Mouse (Mus musculus) adrenal gland, postnatal 14 days (tissue): ENCODE measurements around the gene Mlec. TPM values are rescaled to one million over a fixed set of nuclear protein-coding genes. Genes with fewer than 3 reads are reported as not detected.

Experiments
- DNase-seq: peaks from one replicate; pipeline ENCODE4 v3.0.0; 2021; ENCODE audit warnings: mixed read lengths
- long read RNA-seq, 2 experiments: library from polyadenylated mRNA; stranded (forward); transcript quantifications; one replicate each; pipeline ENCODE4 v2.0.0; 2021
- total RNA-seq: library from RNA; stranded (reverse); gene quantifications from 2 replicates; pipeline ENCODE4 v1.2.3, GENCODE M21; 2021

The Mlec gene
- 140 and 144 TPM in 2 replicates for total RNA-seq
- long read RNA-seq, experiment 1, full-length matches to known transcripts = 81 of 123 reads
- long read RNA-seq, experiment 1, partial matches to known transcripts = 2 of 123 reads
- long read RNA-seq, experiment 1, other reads (novel, unspliced or antisense) = 40 of 123 reads
- long read RNA-seq, experiment 2, full-length matches to known transcripts = 58 of 104 reads
- long read RNA-seq, experiment 2, partial matches to known transcripts = 2 of 104 reads
- long read RNA-seq, experiment 2, other reads (novel, unspliced or antisense) = 44 of 104 reads

DNA sequence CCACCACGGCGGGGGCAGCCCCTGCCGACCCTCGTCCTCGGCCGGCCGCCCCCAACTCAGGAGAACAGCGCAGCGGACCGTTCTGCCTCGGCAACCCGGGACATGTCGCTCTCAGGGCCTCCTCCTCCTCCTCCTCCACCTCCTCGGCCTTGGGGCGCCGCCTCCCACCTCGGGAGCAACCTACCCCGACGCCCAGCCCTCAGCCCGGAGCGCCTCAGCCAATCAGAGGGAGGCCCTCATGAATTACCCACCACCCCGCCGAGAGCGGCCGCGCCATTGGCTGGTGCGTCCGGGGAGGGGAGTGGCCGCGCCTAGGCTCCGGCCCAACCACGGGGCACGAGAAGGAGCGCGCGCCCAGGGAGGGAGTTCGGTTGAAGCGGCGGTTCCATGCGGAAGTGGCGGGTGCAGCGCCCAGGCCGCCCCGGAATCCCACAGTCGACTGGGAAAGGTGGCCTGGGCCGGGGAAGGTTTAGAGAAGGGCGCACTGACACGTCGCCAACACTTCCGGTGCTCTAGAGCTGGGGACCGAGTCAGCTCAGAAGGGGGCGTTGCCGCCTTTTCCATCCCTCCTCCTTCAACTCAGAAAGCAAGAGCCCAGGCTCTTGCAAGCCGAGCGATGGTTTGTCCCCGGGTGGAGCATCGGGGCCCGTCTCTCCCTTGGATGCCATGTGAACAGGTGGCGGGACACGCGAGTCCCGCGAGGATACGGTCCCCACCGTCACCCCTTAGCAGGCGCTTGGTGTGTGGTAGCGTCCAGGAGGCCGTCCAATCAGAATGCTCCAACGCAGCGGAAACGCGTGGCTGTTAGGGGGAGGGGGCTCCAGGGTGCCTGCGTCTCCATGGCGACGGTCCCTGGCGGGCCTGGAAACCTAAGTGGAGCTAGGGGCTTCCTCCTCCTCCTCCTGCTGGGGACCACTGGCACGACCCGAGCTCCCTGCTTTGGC lies at the start of gene Mlec:
TSS of gene Mlec (minus strand) at position 140 of the 944 bp plus-strand sequence.
- peak; percentile 99 for DNase-seq

DNA sequence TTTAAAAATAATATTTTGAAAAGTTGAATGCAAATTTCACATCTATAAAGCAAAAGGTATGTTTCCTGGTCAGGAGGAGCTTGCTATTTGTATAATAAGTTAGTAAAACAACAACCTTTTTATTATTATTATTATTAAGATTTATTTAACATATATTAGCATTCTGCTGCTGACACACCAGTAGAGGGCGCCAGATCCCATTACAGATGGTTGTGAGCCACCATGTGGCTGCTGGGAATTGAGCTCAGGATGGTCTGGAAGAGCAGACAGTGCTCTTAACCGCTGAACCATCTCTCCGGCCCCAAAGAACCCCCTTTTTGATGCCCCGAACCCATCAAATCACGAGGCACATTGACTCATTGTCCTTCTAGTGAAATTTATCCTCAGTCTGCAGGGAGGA lies 49.3 kb upstream of the Mlec start:
- DNase-seq = peak; percentile 1

DNA sequence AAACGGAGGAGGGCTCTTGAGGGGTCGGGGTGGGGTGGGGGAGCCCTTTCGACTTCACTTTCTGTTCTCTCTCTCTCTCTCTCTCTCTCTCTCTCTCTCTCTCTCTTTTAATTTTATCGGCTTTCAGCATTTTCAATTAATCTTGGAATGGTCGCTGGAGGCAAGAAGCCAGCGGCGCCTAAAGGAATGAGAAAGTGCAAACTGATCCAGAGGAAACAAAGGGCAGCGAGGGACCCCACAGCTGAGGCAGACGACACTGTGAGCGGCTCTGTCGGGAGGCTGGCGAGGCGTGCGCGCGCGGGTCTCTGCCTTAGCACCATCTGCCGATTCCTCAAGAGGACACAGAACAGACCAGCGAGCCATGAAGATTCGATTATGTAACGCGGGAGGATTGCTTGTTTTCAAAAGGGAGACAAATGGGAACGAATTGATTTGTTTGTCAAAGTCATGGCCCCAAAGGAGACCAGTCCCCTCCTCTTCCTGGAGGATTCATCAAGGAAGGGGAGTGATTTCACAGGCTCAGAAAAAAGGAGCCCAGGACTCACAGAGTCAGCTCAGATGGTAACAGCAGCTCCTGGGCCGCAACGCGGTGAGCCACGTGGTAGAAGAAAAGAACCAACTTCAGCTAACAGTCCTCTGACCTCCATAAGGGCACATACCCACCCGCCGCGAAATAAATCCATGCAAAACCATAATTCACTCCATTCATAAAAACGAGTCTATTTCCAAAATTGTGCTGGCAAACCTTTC lies 46.8 kb upstream of the Mlec start:
- peak; percentile 32 for DNase-seq

DNA sequence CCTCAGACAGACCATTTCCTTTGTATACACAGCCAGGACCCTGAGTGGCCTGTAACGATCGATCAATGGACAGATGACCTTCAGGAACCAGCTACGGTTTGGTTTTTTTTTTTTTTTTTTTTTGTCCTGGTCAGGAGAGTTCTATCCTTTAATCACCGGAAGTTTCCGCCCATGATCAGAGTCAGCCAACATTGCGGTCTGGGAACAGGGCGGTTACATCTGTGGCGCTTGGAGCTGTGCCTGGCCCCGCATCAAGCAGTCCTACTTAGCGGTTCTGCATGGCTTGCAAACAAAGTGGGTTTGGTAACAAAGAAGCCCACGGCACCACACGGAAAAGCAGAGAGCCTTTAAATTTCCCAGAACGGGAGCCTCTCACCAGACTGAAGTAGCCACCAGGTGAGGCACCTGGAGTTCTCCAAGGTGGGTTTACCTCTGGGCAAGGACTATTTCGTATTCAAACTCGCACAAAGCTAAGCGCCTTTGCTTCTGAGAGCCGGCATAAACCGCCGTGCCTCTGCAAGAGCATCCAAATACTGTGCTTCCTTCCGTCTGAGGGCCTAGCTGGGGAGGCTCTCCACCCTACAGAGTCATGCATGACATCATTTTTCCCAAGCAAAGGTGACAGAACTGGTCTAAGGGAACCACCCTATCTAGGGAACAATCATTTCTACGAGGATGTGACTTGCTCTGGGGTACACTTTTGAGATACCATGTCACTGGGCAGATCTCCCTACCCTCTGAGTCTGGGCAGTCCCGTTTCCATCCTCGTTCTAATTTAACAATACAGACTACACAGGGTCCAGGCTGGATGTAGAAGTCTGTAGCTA lies 46.0 kb upstream of the Mlec start:
- DNase-seq = peak; percentile 10

DNA sequence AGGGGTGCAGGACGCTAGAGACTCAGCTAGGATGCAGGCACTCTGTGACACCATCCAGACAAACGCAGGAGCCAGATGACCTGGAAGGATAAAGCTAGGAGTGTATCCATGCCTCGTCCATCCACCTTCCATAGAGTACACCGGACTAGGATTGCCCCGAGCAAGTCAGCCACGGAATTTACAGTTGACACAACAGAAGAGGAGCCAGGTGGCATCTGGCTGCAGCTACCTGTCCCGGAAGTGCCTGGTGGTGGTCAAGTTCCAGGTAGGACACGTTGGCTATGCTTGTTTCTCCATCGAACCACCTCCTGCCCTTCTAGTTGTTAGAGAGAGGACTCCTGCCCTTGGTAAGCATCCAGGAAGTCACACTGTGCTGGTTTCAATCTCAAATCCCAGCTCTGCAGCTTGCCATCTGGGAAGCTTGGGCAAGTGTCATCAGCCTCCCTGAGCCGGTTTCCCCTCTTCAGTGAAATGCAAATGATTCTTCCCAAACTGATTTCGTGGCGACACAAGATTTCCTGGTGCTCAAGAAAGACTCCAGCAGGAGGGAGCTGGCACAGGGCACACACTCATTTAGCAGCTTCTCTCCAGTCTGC lies 36.7 kb upstream of the Mlec start:
- DNase-seq = peak; percentile 3

DNA sequence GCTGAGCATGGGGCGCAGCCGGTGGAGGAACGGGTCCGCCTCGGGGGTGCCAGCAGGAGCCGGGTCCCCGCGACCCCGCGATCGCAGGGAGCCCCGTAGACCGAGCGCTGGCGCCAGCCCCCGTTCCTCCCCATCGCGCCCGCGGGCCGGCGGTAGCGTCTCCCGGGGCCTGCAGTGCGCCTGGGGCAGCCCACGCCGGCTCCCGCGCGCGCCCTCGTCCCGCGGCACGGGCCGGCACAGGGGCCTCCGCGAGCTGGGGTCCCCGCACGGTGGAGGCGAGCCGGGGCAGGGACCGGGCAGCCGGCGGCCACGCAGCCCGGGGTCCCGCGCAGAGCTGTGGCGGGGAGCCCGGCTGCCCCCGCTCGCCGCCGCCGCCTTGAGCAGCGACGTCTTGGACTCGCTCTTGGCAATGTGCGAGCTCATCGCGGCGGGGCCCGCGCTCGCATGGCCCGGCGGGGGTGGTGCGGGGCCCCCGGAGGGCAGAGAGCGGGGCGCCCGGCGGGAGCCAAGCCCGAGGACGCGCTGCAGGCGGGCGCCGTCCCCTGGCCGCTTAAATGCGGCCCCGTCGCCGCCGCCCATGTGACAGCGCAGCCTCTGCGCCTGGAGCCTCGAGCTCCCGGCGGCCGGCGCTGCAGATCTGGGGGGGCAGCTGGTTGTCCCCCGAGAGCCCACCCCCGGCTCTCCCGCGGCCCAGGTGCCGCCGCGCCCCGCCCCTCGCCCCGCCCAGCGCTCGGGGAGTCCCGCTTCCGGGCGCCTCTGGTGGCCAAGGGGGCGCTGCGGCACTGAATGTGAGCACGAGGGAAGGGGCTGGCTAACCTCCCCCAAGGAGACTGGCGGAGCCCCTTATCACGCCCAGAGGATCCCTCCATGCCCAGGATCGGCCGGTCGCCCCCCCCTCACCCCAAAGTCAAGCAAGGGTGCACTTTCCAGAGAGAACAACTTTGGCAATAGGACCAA lies 36.0 kb upstream of the Mlec start, which contains the start of gene Cabp1:
TSS of gene Cabp1 (minus strand) at position 713 of the 957 bp plus-strand sequence.
- peak; percentile 64 for DNase-seq

DNA sequence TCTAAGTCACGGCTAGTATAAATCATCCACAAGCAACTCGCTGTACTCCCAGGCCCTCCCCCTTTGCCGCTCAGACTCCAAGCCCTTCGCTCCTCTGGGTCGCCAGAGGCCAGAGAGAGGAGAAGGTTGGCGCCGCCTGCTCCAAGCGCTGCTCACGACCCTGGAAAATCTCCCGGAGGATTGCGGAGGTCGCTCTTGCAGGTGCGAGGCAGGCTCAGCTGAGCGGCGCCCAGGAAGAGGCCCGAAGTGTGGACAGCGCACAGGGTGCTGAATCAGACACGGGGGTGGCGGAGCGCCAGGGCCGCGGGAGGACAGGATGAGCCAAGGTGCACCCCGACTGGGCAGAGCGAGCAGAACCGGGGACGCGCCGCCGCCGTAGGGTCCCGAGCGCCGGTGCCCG lies 35.2 kb upstream of the Mlec start:
- peak; percentile 92 for DNase-seq

DNA sequence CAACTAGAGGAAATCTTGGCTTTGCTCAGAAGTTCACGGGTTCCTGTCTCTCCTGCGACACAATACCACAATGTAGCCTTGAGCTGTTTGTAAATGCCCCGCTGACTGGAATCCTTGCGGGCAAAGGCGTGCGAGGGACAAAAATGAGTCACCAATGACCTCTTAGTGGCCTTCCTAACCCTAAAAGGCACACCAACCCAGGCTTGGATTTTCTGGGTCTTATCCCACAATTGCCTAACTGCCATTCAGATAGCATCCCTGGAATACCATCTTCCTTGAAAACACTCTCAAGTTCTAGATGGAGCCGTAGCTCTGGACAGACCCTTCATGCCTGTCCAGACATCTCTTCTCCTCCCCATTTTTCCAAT lies 34.8 kb upstream of the Mlec start:
- DNase-seq = peak; percentile 47

DNA sequence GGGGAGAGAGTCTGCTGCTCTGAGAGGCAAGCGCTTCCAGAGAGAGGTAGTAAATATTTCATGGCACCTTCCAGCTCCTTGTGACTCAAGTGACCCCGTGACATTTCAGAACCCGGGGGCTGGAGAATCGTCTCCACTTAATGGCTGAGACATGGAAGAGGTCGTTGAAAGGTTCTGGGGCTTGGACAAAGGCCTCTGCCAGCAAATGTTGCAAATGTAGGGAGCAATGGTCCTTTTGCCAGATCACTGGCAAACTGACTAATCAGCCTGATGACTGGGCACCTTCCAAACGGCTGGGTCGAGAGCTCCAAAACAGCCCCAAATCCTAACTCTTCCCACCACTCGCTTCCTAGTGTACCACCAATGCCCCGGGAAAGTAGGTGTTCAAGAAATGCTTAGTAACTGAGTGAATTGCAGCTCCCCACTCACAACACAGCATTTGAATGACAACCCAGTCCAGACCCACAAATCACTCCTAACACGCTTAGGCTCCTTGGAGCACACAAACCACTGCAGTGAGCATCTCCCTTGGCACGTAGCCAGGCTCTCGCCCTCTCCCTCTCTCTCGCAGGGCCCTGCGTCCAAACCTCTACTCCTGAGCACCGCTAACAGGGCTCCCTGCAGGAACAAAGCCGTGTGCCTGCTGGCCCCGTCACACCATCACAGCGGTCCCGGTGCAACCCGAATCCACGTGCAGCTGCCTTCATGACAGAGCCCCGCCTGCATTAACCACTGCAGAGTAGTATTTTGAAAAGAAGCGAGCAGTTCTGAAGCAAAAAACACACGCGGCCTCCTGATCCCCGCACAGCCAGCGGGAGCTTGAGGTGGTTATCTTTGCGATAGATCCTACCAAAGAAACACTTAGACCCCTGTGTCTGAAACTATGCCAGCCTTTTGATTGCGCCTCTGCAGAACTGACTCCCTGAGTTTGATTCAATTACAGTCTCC lies 34.2 kb upstream of the Mlec start:
- DNase-seq = peak; percentile 44

DNA sequence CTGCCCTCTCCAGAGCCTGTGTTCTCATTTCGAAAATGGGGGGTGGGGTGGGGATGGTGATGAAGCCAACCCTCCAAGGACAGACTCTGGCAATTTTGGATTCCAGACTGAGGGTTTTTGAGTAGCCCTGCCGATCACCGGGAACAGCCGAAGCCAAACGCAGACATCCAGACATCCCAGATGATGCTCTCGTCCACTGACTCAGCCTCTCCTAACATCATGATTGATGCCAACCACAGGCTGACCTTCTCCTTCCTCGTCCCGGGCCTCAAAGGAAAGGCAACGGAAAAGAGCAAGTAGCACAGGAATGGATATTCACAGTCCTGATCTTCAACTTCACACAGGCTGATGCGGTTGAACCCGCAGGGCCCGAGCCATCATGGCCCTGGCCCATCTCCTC lies 32.1 kb upstream of the Mlec start:
- DNase-seq = peak; percentile 64

DNA sequence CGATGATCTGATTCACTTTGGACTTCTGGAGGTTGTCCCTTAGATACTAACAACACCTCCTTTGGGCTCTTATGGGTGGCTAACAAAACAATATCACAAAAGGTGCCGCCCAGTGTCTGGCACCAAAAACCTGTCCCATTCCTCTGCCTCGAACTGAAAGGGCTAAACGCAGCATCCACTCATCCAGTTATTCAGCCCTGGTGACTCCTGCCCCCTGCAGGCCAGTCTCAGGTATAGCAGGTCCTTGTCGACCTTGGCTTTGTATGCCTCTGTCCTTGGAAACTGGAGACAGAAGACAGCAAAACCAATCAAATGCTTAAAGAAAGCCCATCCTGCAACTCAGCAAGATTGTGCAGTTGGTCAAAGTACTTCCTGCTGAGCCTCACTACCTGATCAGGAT lies 30.8 kb upstream of the Mlec start:
- peak; percentile 66 for DNase-seq

DNA sequence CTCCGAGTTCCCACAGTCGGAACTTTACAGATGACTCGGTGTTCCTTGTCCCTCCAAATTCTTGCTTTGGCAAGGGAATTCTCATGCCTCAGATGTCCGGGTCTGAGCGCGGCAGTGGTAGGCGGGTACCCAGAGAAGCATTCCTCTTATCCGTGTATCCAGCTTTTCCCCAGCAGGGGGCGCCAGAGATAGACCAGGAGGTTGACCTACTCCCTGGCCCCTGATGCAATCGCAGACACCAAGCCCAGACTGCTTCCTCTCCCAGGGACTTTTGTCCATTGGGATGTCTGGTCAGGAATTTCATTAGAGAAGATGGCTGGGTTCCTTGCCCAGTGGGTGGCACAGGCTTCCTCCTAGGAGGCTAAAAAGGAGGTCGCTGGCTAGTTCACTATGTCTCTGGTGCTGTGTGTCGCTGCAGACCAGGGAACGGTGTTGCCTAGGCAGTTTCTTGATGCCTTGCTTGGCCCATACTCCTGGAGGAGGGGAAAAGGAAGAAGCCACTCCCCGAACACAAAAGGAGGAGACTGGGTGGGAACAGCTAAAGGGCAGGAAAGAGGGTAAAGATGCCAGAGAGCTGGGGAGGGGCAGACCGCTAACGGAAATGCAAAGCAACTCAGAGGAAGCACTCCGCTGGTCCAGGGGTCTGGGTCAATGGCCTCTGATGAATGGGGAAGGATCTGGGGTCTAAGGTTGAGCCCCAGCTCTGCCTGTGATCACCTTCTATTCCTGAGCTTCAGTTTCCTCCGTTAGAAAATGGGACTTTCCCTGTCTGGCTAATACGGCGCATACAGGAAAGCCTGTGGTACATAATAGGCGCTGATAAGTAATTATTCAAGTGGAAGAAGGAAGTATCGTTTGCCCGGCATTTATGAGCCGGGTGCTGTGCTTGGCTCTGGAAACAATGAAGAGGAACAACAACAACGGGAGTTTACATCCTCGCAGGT lies 29.5 kb upstream of the Mlec start:
- DNase-seq = peak; percentile 98

DNA sequence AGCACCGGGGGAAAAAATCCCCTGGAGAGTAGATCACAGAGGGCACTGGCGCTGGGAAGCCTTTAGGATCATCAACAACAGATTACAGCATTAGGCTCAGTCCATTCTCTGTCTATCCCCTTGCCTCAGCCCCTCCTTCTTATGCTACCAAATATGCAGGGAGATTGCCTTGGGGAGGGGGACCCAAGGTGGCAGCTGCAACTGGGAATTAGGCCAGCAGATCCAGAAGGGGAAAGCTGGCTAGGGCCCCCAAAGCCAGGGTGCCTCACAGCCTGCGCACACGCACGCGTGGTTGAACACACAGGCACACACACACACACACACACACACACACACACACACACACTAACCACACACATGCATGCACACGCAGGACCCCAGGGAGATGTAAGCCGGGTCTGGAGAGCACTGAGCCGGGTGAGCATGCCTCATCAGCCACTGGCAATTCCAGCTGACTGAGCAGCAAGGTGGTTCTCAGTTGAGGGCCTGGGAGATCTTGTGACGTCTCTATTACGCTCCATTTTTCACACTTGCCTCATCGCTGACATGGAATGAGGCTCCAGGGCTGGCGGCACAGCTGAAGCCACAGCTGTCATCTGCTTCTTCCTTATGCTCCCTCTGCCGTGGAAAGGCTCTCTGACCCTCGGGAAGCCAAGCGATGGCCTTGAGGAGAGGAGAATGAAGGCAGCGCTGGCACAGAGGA lies 28.5 kb upstream of the Mlec start:
- DNase-seq = peak; percentile 19

DNA sequence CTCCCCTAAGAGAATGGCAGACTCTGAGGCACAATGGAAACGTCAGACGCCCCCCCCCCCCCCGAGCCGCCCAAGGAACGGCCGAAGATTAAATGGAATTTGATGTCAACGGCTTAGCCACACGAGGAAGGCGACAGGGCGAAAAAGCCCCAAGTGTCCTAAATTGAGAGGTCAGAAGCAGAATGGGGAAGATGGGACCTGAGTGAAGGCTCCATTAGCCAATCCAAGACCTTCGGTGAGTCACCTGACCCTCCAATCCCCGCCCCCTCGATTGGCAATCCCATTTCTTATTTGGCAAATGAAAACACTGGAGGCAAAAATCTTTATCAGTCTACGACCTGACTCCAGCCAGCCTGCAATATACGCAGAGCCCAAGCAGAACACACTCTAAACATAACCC lies 26.7 kb upstream of the Mlec start:
- DNase-seq = peak; percentile 63

DNA sequence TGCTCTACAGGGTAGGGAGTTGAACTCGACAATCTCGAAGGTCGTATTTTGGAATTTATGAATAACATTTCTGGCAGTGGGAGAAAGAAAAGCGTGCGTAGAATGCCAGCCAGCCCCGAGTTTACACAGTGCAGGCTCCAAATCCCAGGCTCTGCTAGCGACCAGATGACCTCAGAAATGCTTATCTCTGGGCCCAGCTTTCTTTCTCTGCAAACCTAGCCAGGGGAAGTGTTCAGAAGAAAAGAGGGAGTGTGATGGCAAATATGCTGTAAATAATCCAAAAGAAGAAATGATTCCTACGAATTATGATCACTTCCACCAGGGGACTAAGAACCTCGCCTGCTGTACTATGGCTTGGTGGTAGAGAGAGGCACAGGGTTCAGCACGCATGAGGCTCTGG lies 25.5 kb upstream of the Mlec start:
- DNase-seq = no peak

DNA sequence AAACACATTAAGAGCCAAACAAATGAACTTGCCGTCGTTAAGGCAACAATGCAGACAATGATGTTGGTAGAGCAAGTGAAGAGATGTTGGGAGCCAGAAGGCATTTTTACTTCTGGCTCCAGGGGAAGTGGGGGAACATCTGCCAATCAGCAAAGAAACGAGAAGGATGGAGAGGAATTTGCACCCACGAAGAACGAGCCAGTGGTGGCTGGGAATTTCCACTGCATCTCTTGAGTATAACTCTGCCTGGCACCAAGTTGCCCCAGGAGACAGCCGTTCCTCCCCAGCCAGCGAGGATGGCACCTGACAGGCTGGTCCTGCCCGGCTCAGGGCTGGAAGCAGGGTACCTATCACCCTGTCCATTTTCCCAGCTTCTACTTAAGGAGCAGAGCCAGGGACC lies 24.9 kb upstream of the Mlec start:
- DNase-seq = no peak
